Mouse (Mus musculus) megakaryocyte-erythroid progenitor cell, adult 5-6 weeks (primary cell): ENCODE results near the gene Cachd1. TPM values are rescaled to one million over a fixed set of nuclear protein-coding genes. Genes with fewer than 3 reads are reported as not detected.

Experiments
- ATAC-seq: replicated peaks from 2 replicates; pipeline ENCODE4 v1.8.0; 2016; ENCODE audit warnings: mild to moderate bottlenecking, inconsistent platforms; ENCODE audit not compliant: severe bottlenecking, poor library complexity, low FRiP score, low TSS enrichment
- total RNA-seq, 2 experiments: library from RNA; stranded (forward) in 1 of 2; stranded (reverse) in 1 of 2; fragments of 200-1000, 215-1000 nt in 1 of 2; fragments of >200 nt in 1 of 2; fragmentation: Nextera tagmentation in 1 of 2; gene quantifications; 2 replicates each; pipeline ENCODE4 v1.2.3; 2014 to 2017

Cachd1 gene
- total RNA-seq, 2 experiments from 2014 or later: 10.9 to 20.6 TPM

DNA sequence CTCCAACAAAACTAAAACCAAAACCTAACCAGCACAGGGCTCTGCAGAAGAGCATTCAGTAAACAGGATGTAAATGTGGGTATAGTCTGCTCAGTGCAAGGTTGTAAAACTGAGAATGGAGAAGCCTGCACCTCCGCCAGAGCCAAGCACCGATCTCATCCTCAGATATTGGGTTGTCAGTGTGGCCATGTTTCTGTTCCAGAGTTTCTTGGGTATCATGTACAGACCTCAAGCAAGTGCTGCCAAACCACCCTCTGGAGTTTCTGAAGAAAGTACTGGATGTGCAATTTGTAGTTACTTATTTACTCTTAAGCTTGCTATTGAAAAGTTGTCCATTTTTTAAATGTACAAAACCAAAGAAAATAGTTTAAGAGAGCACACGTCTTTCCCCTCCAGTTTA is 6.4 kb downstream of the Cachd1 start:
- no peak for ATAC-seq

DNA sequence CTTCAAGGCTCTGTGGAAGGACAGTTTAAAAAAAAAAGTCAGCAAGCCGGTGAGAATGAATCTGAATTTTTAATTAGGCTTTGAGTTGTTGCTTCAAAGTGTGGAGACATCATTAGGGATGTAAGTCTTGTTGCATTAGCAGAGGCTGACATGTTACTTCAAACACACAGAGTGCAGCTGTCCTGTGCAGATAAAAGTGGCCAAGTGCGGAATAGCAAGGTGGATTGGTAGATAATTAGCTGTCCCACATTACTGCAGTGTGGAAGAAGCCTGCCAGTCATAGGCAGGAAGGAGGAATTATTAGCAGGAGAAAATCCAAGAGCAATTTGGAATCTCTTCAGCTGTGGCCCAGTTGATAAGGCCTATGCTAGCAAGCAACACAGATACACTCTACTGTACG is 10.7 kb downstream of the Cachd1 start:
- no peak for ATAC-seq

DNA sequence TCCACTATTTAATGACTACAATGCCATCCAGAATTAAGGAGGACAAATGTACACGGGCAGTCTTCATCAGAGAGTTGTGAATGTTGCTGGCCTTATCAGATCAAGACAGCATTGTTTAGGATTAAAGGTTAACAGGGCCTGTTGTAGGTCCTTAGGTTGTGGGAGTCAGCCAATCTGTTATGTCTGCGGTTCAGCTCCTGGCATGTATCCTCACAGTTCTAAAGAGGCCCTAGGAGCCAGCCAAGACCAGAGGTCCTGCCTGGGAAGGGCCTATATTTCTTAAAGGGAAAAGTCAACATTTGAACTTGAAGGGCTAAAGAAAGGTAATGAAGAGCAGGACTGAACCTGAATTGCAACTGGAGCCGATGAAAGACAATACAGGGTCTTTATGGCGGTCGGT is 13.7 kb downstream of the Cachd1 start:
- ATAC-seq: no peak

DNA sequence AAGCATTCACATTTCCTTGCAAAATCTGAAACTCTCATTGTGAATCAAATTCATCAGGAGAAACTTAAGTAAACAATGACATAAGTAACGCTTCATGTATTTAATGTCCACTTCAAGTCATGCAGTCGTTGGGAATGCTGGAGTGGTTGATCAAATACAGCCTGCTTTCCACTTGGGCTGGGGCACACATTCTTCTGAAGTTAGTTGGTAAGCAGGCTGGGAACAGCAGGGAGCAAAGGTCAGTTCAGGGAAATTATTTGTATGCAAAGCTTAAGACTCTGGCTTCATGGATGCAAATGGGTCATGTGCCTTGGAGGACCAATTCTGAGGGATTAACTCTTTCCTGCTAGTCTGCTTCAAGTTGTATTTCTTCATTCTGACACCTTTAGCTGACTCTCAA is 16.7 kb downstream of the Cachd1 start:
- ATAC-seq: no peak

DNA sequence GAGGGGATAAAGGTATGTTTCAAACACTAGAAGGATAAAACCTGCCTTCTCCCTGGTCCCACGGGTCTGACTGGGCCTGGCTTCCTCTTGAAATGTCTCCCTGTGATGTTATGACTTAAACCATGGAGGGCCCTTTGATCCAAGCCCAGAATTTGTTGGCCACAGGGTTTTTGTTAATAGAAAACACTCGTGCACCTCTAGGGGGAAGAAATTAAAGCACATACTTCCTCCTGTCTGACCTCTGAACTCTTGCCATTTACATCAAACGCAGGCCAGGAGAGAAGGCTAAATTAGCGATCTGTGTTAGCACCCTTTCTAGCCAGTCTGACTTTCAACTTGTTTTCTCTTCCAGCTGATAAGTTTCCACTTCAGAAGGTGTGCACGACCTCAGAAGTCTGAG is 19.0 kb downstream of the Cachd1 start:
- no peak for ATAC-seq

DNA sequence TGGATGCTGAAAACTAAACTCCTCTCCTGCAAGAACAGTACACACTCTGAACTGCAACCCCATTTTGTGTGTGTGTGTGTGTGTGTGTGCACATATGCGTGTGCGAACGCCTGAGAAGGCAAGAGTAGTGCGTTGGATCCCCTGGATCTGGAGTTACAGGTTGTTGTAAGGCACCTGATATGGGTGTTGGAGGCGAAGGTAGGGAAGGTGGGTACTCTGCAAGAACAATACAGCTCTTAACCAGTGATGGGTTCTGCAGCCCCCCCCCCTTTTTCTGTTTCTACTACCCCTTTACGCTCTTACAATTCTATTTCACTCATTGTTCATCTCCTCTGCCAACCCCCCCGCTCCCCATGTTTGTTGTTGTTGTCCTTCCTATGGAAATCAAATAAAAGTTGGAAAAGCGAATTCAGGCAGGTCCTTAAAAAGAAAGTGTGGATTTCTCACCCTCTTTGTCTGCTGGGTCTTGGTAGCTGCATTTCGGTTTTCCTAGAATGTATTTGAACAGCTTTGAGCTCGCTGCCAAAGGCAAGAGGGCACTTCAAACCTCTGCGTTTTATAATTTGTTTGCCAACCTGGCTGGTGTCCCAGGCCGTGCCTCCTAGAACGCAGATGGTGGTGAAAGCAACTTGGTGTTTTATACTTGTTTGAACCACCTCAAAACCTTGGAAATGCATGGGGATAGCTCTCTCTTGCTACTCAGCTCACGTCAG is 24.4 kb downstream of the Cachd1 start:
- ATAC-seq: no peak

GRCm38 (mm10) chr4:100801443-100801786 is 24.9 kb downstream of the Cachd1 start:
- no peak for ATAC-seq

GRCm38 (mm10) chr4:100811057-100811695 is 34.7 kb downstream of the Cachd1 start:
- ATAC-seq: no peak

GRCm38 (mm10) chr4:100811802-100812510 is 35.5 kb downstream of the Cachd1 start:
- no peak for ATAC-seq

GRCm38 (mm10) chr4:100813767-100814461 is 37.4 kb downstream of the Cachd1 start:
- ATAC-seq: no peak

DNA sequence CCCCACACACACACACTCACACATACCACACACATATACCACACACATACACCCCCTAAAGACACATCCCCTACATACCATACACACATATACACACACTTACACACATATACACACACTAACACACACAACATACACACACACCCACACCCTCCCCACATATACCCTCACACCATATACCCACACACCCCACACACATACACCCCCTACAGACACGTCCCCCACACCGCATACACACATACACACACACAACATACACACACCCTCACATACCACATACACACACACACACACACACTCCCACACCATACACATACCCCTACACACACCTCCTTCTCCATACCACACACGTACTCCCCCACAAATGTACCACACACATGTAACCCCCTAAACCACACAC is 42.8 kb downstream of the Cachd1 start:
- no peak for ATAC-seq

DNA sequence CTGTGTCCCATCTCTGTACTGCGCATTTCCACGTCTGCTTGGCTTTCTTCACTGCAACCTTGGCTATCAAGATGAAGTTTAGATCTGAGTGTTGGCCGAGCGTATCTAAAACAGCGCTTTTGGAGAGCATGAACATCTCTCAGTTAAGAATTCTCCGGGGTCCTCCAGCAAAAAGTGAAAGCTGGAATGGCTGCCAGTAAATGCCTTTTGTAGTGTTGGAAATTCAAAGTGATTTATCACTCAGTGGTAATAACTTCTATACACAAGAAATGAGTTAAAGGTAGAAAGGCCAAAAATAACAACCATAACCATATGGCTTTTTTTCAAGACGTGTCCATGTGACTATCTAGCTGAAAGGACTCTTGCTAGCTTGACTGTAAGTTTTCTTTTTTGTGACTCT is 46.1 kb downstream of the Cachd1 start:
- no peak for ATAC-seq

GRCm38 (mm10) chr4:100827374-100827773 is 50.9 kb downstream of the Cachd1 start:
- no peak for ATAC-seq

GRCm38 (mm10) chr4:100828737-100829136 is 52.3 kb downstream of the Cachd1 start:
- ATAC-seq: no peak

DNA sequence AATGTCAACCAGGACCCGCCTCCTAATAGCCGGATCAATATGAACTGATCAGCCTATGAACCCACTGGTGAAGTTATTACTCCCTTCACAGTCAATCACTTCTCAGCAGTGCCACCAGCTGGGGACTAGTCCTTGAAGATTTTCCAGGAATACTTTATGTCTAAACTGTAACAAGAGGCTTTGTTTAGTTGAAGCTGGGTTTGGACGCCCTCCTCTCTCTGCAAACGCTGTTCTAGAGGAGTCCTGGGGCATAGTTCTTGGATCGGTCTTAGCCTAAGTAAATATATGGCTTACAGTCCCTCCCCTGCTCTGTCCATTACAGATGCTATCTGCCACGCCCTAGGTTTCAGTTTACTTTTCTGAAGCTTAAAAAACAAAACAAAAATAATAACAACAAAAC is 60.7 kb downstream of the Cachd1 start:
- ATAC-seq: no peak

- no peak for ATAC-seq
These were observed 66.2 kb downstream of the Cachd1 start for GRCm38 (mm10) chr4:100842629-100843028.

DNA sequence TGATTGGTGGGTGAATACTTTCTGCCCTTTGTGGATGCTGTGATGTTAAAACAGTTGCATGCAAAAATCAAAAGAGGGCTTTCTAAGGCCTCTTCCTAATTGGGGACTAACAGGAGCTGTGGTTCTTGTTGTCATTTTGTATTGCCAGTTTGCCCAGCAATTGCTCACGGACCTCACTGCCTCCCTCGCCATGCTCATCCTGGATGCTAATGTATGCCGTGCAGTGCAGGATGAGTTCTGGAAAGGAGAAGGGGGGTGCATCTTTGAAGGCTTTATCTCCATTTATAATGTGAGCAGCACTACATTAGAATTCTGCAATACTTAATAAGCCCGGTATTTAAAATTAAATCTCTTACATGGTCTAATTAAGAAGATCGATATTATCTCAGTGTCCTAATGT is 66.6 kb downstream of the Cachd1 start:
- ATAC-seq: no peak

GRCm38 (mm10) chr4:100850846-100851495 is 74.5 kb downstream of the Cachd1 start:
- ATAC-seq: no peak

DNA sequence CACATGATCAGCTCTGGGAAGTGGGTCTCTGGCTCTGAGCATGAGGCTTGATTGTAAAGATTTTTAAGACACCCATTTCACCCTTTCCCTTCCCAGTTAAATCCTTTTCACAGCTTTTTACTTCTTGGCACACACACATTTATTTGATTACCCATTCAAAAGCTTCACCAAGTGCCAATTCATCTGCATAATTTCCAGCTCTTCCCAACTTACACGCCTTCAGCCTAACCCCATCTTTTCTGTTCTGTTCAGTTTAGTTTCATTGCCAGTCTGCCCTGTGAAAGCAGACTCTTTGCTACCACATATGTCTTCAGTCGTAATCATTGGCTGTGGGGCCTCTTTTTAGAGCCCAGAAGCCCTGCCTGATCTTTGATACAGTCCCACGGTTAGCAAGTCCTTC is 76.0 kb downstream of the Cachd1 start:
- no peak for ATAC-seq

- ATAC-seq: no peak
These were observed 77.0 kb downstream of the Cachd1 start for GRCm38 (mm10) chr4:100853426-100853825.
